In genomic region chr10:111893489-111893888, GRCm38 (mm10) we compare ENCODE assay signal across 11 mouse cellular contexts.
DNase-seq lines count a peak whose midpoint lies in the region; ATAC-seq and TF ChIP-seq lines count a peak whose summit lies in the region.
"Had no signal": no experiment of that assay in that cellular context is flagged by ENCODE, and none has a peak within 500 bp of the region (broad histone marks: within the 10 kb centered on the region; RNA-seq: fewer than 3 reads in every experiment).

No protein-coding gene starts in this region.

- peaks cover 8% of the 10 kb centered on the region; the same call in 1 of the 2 replicates for H3K4me1 ChIP-seq in kidney, embryonic 16.5 days (ENCODE audit: insufficient read depth, low read length)
- H3K4me1 ChIP-seq in embryonic facial prominence, embryonic 12.5 days: peaks cover 14% of the 10 kb centered on the region
- no peaks in the 10 kb centered on the region for H3K4me1 ChIP-seq in intestine, embryonic 16.5 days (ENCODE audit: control insufficient read depth, insufficient read depth, low read length)
- H3K4me1 ChIP-seq in small intestine, adult 2 months (ENCODE audit: control insufficient read depth, insufficient read depth, insufficient read length, low read length): no peaks in the 10 kb centered on the region

- TF ChIP-seq CTCF in small intestine, adult 2 months (IDR thresholded peaks at IDR 0.05; ENCODE audit: extremely low read depth, insufficient read length, insufficient replicate concordance, low read depth, low read length): no peak

- no peak for DNase-seq in kidney, adult 18-20 months
- no peak for DNase-seq in frontal cortex, adult 2 months (ENCODE audit: extremely low spot score in 1 of 2, low spot score in 1 of 2)
- DNase-seq in frontal cortex, postnatal 36 days (ENCODE audit: low spot score in 2 of 2): no peak
- DNase-seq: adrenal gland, adult 2 months; cerebellum, postnatal 25 days had no signal

- no peaks in the 10 kb centered on the region for H3K27me3 ChIP-seq in kidney, embryonic 16.5 days (ENCODE audit: insufficient read depth, low read length)
- H3K27me3 ChIP-seq in embryonic facial prominence, embryonic 12.5 days: no peaks in the 10 kb centered on the region
- H3K27me3 ChIP-seq in intestine, embryonic 16.5 days (replicated peaks; ENCODE audit: control insufficient read depth, insufficient read depth, low read length): no peaks in the 10 kb centered on the region
- H3K27me3 ChIP-seq in small intestine, adult 2 months (ENCODE audit: control insufficient read depth, insufficient read depth, low read length): no peaks in the 10 kb centered on the region
- H3K27me3 ChIP-seq: limb, embryonic 15.5 days had no signal

- peak overlapping the region; percentile 64 for H3K27ac ChIP-seq in kidney, embryonic 16.5 days (ENCODE audit: low read length)
- H3K27ac ChIP-seq in embryonic facial prominence, embryonic 12.5 days: 0 out of 2 replicates have a peak overlapping the region, but pooled peaks have one; percentile 2
- H3K27ac ChIP-seq in intestine, embryonic 16.5 days (ENCODE audit: low read length): peak overlapping the region; percentile 46
- H3K27ac ChIP-seq in small intestine, adult 2 months (ENCODE audit: insufficient read depth, low read depth, low read length): peak overlapping the region; percentile 74
- H3K27ac ChIP-seq: limb, embryonic 15.5 days had no signal

- WGBS in kidney, embryonic 16.5 days: 61% methylated on average over 5 of the region's 5 CpGs
- 86% methylated on average over 5 of the region's 5 CpGs for whole genome bisulfite sequencing in embryonic facial prominence, embryonic 12.5 days
- 69% methylated on average over 5 of the region's 5 CpGs for WGBS in intestine, embryonic 16.5 days
- WGBS in small intestine, adult 2 months: 85% methylated on average over 5 of the region's 5 CpGs

- H3K4me2 ChIP-seq in kidney, embryonic 16.5 days (replicated peaks; ENCODE audit: low read depth, low read length): no peak overlapping the region
- no peak overlapping the region for H3K4me2 ChIP-seq in embryonic facial prominence, embryonic 12.5 days (replicated peaks)
- H3K4me2 ChIP-seq in intestine, embryonic 16.5 days (ENCODE audit: low read depth, low read length): no peak overlapping the region
- H3K4me2 ChIP-seq: limb, embryonic 15.5 days had no signal

- no peak overlapping the region for H3K9ac ChIP-seq in kidney, embryonic 16.5 days (replicated peaks; ENCODE audit: low read length)
- no peak overlapping the region for H3K9ac ChIP-seq in embryonic facial prominence, embryonic 12.5 days
- H3K9ac ChIP-seq in intestine, embryonic 16.5 days (ENCODE audit: low read depth, low read length): no peak overlapping the region
- H3K9ac ChIP-seq: limb, embryonic 15.5 days had no signal

- H3K4me3 ChIP-seq in kidney, embryonic 16.5 days (ENCODE audit: low read length): no peak overlapping the region
- no peak overlapping the region for H3K4me3 ChIP-seq in embryonic facial prominence, embryonic 12.5 days
- H3K4me3 ChIP-seq in intestine, embryonic 16.5 days (ENCODE audit: low read length): no peak overlapping the region
- no peak overlapping the region for H3K4me3 ChIP-seq in small intestine, adult 2 months (ENCODE audit: low read depth, low read length)
- H3K4me3 ChIP-seq: limb, embryonic 15.5 days had no signal

- no peak for TF ChIP-seq POLR2A in small intestine, adult 2 months (IDR thresholded peaks at IDR 0.05; ENCODE audit: low read depth, low read length)

- H3K36me3 ChIP-seq in kidney, embryonic 16.5 days (ENCODE audit: insufficient read depth, low read length): no peaks in the 10 kb centered on the region
- no peaks in the 10 kb centered on the region for H3K36me3 ChIP-seq in embryonic facial prominence, embryonic 12.5 days
- H3K36me3 ChIP-seq in intestine, embryonic 16.5 days (ENCODE audit: control insufficient read depth, insufficient read depth, low read length): no peaks in the 10 kb centered on the region
- no peaks in the 10 kb centered on the region for H3K36me3 ChIP-seq in small intestine, adult 2 months (ENCODE audit: control insufficient read depth, insufficient read depth, low read length)
- H3K36me3 ChIP-seq: limb, embryonic 15.5 days had no signal

- peak; percentile 68 for ATAC-seq in kidney, embryonic 16.5 days (ENCODE audit: low FRiP score, low TSS enrichment)
- no peak for ATAC-seq in embryonic facial prominence, embryonic 12.5 days (ENCODE audit: insufficient number of reproducible peaks, insufficient read depth, low FRiP score, low TSS enrichment)
- ATAC-seq in intestine, embryonic 16.5 days: peak; percentile 83
- ATAC-seq: forebrain, embryonic 16.5 days had no signal

- H3K9me3 ChIP-seq in kidney, embryonic 16.5 days (ENCODE audit: low read length): no peaks in the 10 kb centered on the region
- H3K9me3 ChIP-seq in embryonic facial prominence, embryonic 12.5 days: no peaks in the 10 kb centered on the region
- H3K9me3 ChIP-seq in intestine, embryonic 16.5 days (ENCODE audit: control insufficient read depth, low read length): no peaks in the 10 kb centered on the region
- H3K9me3 ChIP-seq: limb, embryonic 15.5 days had no signal

Comparison
In these comparisons a context has a peak if more than half of its experiments do, and no peak if none do; other contexts are left out.
1. H3K27ac ChIP-seq: peak in every context shown above with its lines; median percentile 74 in small intestine, adult 2 months; 64 in kidney, embryonic 16.5 days; 46 in intestine, embryonic 16.5 days; 2 in embryonic facial prominence, embryonic 12.5 days.